Mouse (Mus musculus): ENCODE measurements around the gene Lclat1. TPM values are rescaled to one million over a fixed set of nuclear protein-coding genes. Genes with fewer than 3 reads are reported as not detected.

Lclat1 gene
- polyA plus RNA-seq, 1 experiment from 2014 or later = 12.9 TPM

DNA sequence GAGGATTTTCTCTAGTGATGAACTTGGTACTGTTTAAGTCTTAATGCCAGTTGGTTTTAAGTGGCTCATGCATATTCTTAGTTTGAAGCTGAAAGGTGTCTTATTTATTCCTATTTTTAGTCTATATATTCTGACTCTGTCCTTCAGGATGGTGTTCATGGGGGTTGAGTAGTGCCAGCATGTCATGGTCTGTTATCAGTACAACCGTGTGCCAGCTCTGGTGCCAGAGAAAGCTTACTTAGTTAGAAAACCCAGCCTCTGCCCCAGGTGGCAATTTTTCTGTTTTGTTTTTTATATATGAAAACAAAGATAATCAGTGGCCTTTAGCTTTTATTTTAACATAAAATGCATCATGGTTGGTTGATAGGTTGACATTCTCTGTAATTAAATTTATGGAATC lies 126.2 kb downstream of the Lclat1 start:
- Histone ChIP-seq H3K4me1 (no peaks in the 10 kb centered on the region), H3K4me2 (no peak overlapping the region), H3K4me3 (replicated peaks) (no peak overlapping the region), H3K27ac (replicated peaks) (no peak overlapping the region), H3K9ac (replicated peaks) (no peak overlapping the region), H3K27me3 (replicated peaks) (no peaks in the 10 kb centered on the region), H3K9me3 (replicated peaks) (no peaks in the 10 kb centered on the region), H3K36me3 (no peaks in the 10 kb centered on the region)
- no peak for ATAC-seq (ENCODE audit: low FRiP score)
- 97% methylated on average over 1 of the region's 1 CpGs for WGBS

DNA sequence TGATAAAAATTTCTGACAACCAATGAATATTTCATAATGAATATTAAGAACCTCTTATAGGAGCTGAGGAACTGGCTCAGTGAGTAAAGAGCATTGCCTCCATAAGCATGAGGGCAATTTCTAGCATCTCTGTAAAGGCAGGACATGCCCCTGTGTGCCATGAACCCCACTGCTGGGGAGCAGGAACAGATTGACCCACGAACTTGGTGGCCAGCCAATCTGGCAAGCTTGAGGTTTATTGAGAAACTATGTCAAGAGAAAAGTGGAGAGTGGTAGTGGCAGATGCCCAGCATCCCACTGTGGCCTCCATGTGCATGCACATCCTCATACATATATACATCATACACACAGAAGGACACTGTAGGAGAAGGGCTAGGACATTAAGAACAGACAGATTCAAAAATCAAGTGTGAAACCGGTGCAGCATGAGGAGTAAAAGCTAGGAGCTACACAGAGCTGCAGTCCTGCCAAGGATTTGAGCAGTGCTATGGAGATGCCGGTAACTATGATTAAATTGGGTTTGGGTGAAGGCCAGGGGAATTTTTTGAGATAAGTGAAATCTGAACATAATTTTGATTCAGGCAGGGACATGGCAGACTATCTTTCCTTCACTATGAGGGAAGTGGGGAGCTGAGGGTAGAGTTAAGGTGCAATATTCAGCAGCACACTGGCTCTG lies 129.5 kb downstream of the Lclat1 start:
- H3K4me1 ChIP-seq = no peaks in the 10 kb centered on the region
- no peaks in the 10 kb centered on the region for H3K36me3 ChIP-seq
- no peak overlapping the region for H3K4me3 ChIP-seq (replicated peaks)
- H3K4me2 ChIP-seq = no peak overlapping the region
- WGBS = 82% methylated on average over 3 of the region's 3 CpGs
- H3K27ac ChIP-seq (replicated peaks) = no peak overlapping the region
- no peaks in the 10 kb centered on the region for H3K9me3 ChIP-seq (replicated peaks)
- H3K9ac ChIP-seq (replicated peaks) = no peak overlapping the region
- no peak for ATAC-seq (ENCODE audit: low FRiP score)
- H3K27me3 ChIP-seq (replicated peaks) = no peaks in the 10 kb centered on the region

DNA sequence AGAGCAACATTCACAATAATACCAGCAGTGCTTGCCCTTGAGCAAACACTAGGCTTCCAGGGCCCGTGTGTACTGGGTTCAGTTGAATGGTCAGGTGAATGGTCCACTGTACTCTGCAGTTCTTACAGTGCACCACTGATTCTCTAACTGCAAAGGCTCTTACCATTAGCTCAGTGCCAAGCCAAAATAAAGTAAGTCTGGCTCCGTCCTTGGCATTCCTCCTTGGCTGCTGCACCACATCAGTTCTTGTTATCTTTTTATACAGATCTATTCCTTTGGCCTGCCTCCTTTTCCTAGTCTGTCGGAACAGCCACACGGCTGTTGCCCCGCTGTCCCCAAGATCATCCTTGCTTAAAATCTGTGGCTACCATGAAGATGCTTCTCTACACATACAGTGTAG lies 130.7 kb downstream of the Lclat1 start:
- H3K36me3 ChIP-seq = 0 out of 2 replicates have a peak, but pooled peaks cover under 1% of the 10 kb centered on the region
- H3K4me1 ChIP-seq = no peaks in the 10 kb centered on the region
- no peak overlapping the region for H3K9ac ChIP-seq (replicated peaks)
- no peaks in the 10 kb centered on the region for H3K27me3 ChIP-seq (replicated peaks)
- H3K9me3 ChIP-seq (replicated peaks) = no peaks in the 10 kb centered on the region
- 92% methylated on average over 5 of the region's 5 CpGs for WGBS
- ATAC-seq (ENCODE audit: low FRiP score) = no peak
- H3K27ac ChIP-seq (replicated peaks) = no peak overlapping the region
- no peak overlapping the region for H3K4me3 ChIP-seq (replicated peaks)
- no peak overlapping the region for H3K4me2 ChIP-seq

DNA sequence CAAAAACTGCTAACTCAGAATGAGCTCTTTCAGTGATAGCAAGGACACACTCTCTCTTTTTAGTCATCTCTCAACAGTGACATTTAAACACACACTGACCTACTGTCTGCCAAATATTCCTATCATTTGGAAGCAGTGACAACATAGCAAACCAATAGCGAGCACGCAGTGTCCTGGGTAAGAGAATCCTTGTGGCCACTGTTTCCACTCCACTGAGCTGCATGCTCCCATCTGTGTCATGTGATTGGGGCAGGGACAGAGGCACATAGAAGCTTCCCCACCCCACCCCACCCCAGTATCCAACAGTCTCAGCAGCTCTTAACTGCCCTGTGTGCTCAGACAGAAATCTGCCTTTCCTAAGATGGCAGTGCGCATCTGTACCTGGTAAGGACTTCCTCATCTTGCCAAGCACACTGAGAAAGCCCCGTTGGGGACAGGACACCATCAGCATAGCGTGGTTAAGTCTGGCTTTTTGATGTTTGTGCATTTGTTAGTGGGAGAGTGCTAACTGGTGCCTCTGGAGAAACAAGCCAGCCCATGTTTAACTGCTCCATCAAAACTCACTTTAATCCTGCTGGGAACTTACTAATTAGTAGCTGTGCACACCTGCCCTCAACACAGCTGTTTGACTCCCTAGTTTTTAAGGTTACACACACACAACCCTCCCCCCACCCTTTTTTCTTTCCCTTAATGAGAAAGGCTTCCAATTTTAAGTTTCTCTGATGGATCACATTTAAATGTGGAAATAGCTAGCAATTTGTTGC lies 133.5 kb downstream of the Lclat1 start:
- no peak overlapping the region for H3K27ac ChIP-seq (replicated peaks)
- WGBS = 70% methylated on average over 5 of the region's 5 CpGs

DNA sequence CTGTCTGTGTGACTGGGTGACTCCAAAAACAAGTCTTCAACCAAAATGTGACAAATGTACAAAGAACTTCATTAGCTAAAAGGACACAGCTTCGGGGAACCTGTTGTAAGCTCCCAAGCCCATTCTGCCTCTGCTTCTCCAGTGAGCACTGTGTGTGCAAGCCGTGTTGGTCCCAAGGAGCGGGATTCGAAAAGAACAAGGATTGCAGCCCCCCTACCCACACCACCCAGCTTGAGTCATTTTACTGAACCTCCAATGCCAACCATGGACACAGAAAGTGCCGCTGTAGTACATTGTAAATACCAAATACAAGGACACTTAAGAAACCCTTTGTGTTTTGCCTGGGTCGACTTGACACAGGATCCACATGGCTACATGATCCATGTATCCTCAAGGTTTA lies 135.9 kb downstream of the Lclat1 start:
- no peak overlapping the region for H3K9ac ChIP-seq (replicated peaks)
- no peaks in the 10 kb centered on the region for H3K27me3 ChIP-seq (replicated peaks)
- WGBS = 96% methylated on average over 6 of the region's 6 CpGs
- no peak overlapping the region for H3K4me2 ChIP-seq
- no peaks in the 10 kb centered on the region for H3K9me3 ChIP-seq (replicated peaks)
- no peak for ATAC-seq (ENCODE audit: low FRiP score)
- 0 out of 2 replicates have a peak, but pooled peaks cover 2% of the 10 kb centered on the region for H3K36me3 ChIP-seq
- H3K4me3 ChIP-seq (replicated peaks) = no peak overlapping the region
- H3K27ac ChIP-seq (replicated peaks) = no peak overlapping the region
- H3K4me1 ChIP-seq = no peaks in the 10 kb centered on the region

More for the DNA sequence above, 133.5 kb downstream of the Lclat1 start:
- no peak overlapping the region for H3K4me2 ChIP-seq
- no peak overlapping the region for H3K9ac ChIP-seq (replicated peaks)
- H3K27me3 ChIP-seq (replicated peaks) = no peaks in the 10 kb centered on the region
- H3K36me3 ChIP-seq = 0 out of 2 replicates have a peak, but pooled peaks cover 2% of the 10 kb centered on the region
- H3K4me3 ChIP-seq (replicated peaks) = no peak overlapping the region
- H3K9me3 ChIP-seq (replicated peaks) = no peaks in the 10 kb centered on the region
- no peaks in the 10 kb centered on the region for H3K4me1 ChIP-seq
- ATAC-seq (ENCODE audit: low FRiP score) = no peak

DNA sequence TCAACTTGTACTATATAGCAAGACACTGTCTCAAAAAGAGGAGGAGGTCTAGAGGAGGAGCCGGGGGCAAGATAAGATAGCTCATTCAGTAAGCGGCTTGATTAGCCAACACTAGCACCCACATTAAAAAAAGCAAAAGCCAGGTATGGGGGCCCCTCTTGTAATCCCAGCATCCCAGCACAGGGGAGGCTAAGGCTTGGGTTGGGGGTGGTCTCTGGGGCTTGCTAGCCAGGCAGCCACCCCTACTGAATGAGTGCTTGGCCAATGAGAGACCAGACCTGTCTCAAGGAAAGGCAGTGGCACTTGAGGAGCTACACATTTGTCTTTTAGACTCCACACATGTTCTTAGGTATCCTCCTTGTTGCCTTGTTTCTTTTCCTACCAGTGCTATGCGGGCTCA lies 136.8 kb downstream of the Lclat1 start:
- ATAC-seq (ENCODE audit: low FRiP score) = no peak
- H3K9ac ChIP-seq (replicated peaks) = no peak overlapping the region
- no peak overlapping the region for H3K4me3 ChIP-seq (replicated peaks)
- no peaks in the 10 kb centered on the region for H3K4me1 ChIP-seq
- no peak overlapping the region for H3K4me2 ChIP-seq
- WGBS = 100% methylated on average over 3 of the region's 3 CpGs
- H3K36me3 ChIP-seq = 0 out of 2 replicates have a peak, but pooled peaks cover 2% of the 10 kb centered on the region
- no peaks in the 10 kb centered on the region for H3K9me3 ChIP-seq (replicated peaks)
- H3K27me3 ChIP-seq (replicated peaks) = no peaks in the 10 kb centered on the region
- H3K27ac ChIP-seq (replicated peaks) = no peak overlapping the region

DNA sequence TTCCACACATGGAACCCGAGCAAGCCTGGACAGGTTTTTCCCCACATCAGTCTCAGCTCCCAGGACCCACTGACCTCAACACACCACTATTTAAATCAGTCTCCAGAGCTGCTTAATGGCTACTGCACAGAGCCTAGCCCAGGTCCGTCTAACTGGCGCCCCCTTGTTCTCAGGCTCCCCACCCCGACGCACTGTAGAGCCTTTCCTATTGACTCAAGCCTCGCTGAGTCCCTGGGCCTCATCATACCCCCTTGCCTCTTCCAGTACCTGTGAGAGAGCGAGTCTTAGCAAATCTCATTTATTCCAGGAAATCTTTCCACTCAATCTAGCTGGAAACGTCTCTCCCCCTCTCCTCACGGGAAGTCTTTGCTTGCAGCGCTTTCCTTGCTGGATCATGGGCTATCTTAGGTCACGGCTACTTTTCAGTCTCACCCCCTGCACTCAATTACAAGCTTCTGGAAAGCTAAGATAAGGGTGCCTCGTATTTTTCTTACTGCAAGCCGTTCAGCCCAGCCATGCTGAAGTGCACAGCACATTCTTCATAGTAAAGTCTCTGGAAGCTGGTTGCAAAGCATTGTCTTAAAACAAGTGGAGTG lies 137.4 kb downstream of the Lclat1 start:
- Histone ChIP-seq H3K4me2 (no peak overlapping the region), H3K27me3 (replicated peaks) (no peaks in the 10 kb centered on the region), H3K4me3 (replicated peaks) (no peak overlapping the region), H3K4me1 (no peaks in the 10 kb centered on the region), H3K9ac (replicated peaks) (no peak overlapping the region), H3K36me3 (0 out of 2 replicates have a peak, but pooled peaks cover 2% of the 10 kb centered on the region), H3K27ac (replicated peaks) (no peak overlapping the region), H3K9me3 (replicated peaks) (no peaks in the 10 kb centered on the region)
- no peak for ATAC-seq (ENCODE audit: low FRiP score)
- 79% methylated on average over 13 of the region's 13 CpGs for WGBS

DNA sequence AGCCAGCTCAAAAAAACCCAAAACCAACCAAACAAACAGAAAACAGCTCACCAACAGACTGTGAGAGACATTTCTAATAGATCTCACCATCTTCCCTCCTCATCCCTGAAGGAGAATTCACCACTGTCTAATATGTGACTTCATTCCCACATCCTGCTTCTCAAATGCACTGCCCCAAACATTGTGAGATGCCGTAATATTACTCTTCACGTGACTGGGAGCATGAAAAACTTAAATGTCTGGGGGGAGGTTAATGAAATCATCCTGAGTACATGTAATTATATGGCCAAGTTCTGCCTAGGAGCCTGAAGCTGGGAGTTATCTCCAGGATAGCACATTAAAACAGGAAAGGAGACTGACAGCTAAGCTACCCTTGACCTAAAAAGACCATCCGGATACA lies 138.3 kb downstream of the Lclat1 start:
- Histone ChIP-seq H3K27ac (replicated peaks) (no peak overlapping the region), H3K9ac (replicated peaks) (no peak overlapping the region)
- 77% methylated on average over 3 of the region's 3 CpGs for WGBS

DNA sequence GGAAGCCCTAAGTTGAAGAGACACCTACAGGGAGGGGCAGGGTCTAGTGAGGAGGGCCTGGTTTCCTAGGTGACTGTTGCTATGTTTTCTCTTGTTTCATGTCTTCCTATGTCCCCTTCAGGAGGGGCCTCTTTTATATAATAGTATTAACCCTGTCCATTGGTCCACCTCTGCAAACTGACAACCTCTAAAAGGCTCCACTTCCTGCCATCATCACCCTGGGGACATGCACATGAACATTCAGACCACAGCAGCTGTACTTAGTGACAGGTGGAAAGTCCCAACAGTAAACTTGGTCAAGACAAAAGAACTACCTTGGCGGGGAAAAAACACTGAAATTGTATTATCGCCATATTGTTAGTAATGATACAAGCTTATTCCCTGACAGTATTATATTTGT lies 139.1 kb downstream of the Lclat1 start:
- H3K4me1 ChIP-seq = peaks cover 8% of the 10 kb centered on the region; the same call in 1 of the 2 replicates
- no peaks in the 10 kb centered on the region for H3K27me3 ChIP-seq (replicated peaks)
- 94% methylated on average over 2 of the region's 2 CpGs for WGBS
- H3K9ac ChIP-seq (replicated peaks) = no peak overlapping the region
- no peak for ATAC-seq (ENCODE audit: low FRiP score)
- no peak overlapping the region for H3K27ac ChIP-seq (replicated peaks)
- H3K4me3 ChIP-seq (replicated peaks) = no peak overlapping the region
- no peaks in the 10 kb centered on the region for H3K9me3 ChIP-seq (replicated peaks)
- H3K36me3 ChIP-seq = 0 out of 2 replicates have a peak, but pooled peaks cover 2% of the 10 kb centered on the region
- no peak overlapping the region for H3K4me2 ChIP-seq

More for the DNA sequence above, 138.3 kb downstream of the Lclat1 start:
- H3K27me3 ChIP-seq (replicated peaks) = no peaks in the 10 kb centered on the region
- H3K36me3 ChIP-seq = 0 out of 2 replicates have a peak, but pooled peaks cover 2% of the 10 kb centered on the region
- no peak overlapping the region for H3K4me2 ChIP-seq
- no peaks in the 10 kb centered on the region for H3K9me3 ChIP-seq (replicated peaks)
- ATAC-seq (ENCODE audit: low FRiP score) = no peak
- H3K4me3 ChIP-seq (replicated peaks) = no peak overlapping the region
- H3K4me1 ChIP-seq = no peaks in the 10 kb centered on the region

DNA sequence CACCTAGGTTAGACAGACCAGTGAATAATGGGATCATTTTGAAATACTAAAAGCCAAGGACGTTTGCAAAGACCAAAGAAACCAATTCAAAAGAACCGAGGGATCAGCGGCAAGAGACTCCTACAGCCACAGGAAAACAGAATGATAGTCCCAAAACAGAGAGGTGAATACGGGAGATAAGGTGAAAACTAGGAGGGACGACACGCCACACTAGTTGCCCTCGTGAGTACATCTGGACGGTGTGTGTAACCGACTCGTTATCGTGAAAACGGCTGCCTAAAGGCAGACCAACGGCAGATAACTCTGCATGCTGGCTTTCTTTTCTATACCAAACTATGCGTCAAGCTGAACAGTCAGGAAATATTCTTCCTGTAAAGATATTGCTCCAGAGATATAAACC lies 140.0 kb downstream of the Lclat1 start:
- Histone ChIP-seq H3K9ac (replicated peaks) (no peak overlapping the region), H3K27ac (replicated peaks) (no peak overlapping the region), H3K4me2 (no peak overlapping the region), H3K9me3 (replicated peaks) (no peaks in the 10 kb centered on the region), H3K36me3 (0 out of 2 replicates have a peak, but pooled peaks cover 2% of the 10 kb centered on the region), H3K4me3 (replicated peaks) (no peak overlapping the region), H3K27me3 (replicated peaks) (no peaks in the 10 kb centered on the region), H3K4me1 (peaks cover 8% of the 10 kb centered on the region; the same call in 1 of the 2 replicates)
- 91% methylated on average over 14 of the region's 14 CpGs for WGBS
- ATAC-seq (ENCODE audit: low FRiP score) = no peak

DNA sequence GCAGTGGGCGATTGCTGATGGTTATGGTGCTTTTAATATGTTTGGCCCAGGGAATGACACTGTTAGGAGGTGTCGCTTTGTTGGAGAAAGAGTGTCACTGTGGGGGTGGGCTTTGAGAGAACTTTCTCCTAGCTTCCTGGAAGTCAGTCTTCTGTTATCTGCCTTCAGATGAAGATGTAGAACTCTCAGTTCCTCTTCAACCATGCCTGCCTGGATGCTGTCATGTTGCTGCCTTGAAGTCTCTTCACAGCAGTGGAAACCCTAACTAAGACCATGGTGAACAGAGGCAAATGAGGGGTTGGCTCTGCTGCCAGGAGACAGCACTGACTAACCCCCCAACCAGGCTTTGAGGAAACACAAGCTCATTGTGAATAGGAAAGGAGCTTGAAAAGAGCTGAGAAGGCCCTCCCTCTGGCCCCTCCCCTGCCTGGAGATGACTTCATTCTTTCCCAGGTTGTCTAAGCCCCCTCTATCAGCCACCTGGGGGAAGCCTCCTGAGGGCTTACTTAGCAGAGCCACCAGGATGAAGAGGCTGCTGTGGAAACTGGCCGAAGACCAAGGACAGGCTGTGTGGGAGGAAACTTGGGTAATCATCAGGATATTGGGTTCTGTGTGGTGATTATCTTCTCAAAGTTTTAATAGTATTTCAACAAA lies 142.8 kb downstream of the Lclat1 start:
- WGBS = 94% methylated on average over 3 of the region's 3 CpGs
- H3K27me3 ChIP-seq (replicated peaks) = no peaks in the 10 kb centered on the region
- no peak for ATAC-seq (ENCODE audit: low FRiP score)

More for the DNA sequence above, 142.8 kb downstream of the Lclat1 start:
- H3K27ac ChIP-seq (replicated peaks) = no peak overlapping the region
- no peaks in the 10 kb centered on the region for H3K36me3 ChIP-seq
- H3K9ac ChIP-seq (replicated peaks) = no peak overlapping the region
- H3K4me2 ChIP-seq = no peak overlapping the region
- H3K4me1 ChIP-seq = peaks cover 8% of the 10 kb centered on the region; the same call in 1 of the 2 replicates
- no peaks in the 10 kb centered on the region for H3K9me3 ChIP-seq (replicated peaks)
- no peak overlapping the region for H3K4me3 ChIP-seq (replicated peaks)
